Mouse (Mus musculus) liver, embryonic 11.5 days (tissue): ENCODE data around the gene Chrna5. TPM values are rescaled to one million over a fixed set of nuclear protein-coding genes. Genes with fewer than 3 reads are reported as not detected.

Source experiments
- ATAC-seq: fragments of 200-750 bp; cut with Nextera tagmentation; replicated peaks from 2 replicates; pipeline ENCODE4 v1.8.0; 2017; ENCODE audit warnings: moderate number of reproducible peaks, mild to moderate bottlenecking, moderate TSS enrichment, moderate library complexity; ENCODE audit not compliant: low FRiP score
- DNase-seq: peaks from one replicate; pipeline ENCODE4 v3.0.0-alpha.2; 2017; ENCODE audit warnings: low spot score
- H3K27ac ChIP-seq: fragments of 300-500 bp; sonication (generic); 2 replicates; pipeline ENCODE4 v1.5.1; 2014; ENCODE audit warnings: mild to moderate bottlenecking, low read depth, low read length, control low read depth
- H3K27me3 ChIP-seq: fragments of 300-500 bp; sonication (generic); replicated peaks from 2 replicates; pipeline ENCODE4 v1.6.1; 2014; ENCODE audit warnings: low read length, mixed read lengths; ENCODE audit not compliant: control insufficient read depth, insufficient read depth
- H3K36me3 ChIP-seq: fragments of 300-500 bp; sonication (generic); 2 replicates; pipeline ENCODE4 v1.6.1; 2014; ENCODE audit warnings: mild to moderate bottlenecking, low read length, moderate library complexity, mixed read lengths; ENCODE audit not compliant: control insufficient read depth, insufficient read depth
- H3K4me1 ChIP-seq: fragments of 300-500 bp; sonication (generic); replicated peaks from 2 replicates; pipeline ENCODE4 v1.6.1; 2014; ENCODE audit warnings: low read length, mixed read lengths; ENCODE audit not compliant: control insufficient read depth, insufficient read depth
- H3K4me2 ChIP-seq: fragments of 300-500 bp; sonication (generic); 2 replicates; pipeline ENCODE4 v1.6.1; 2014; ENCODE audit warnings: mild to moderate bottlenecking, control low read depth, moderate library complexity
- H3K4me3 ChIP-seq: fragments of 300-500 bp; sonication (generic); 2 replicates; pipeline ENCODE4 v1.5.1; 2014; ENCODE audit warnings: low read depth, low read length, control low read depth
- H3K9ac ChIP-seq: fragments of 300-500 bp; sonication (generic); 2 replicates; pipeline ENCODE4 v1.6.1; 2014; ENCODE audit warnings: low read depth, low read length, control low read depth
- H3K9me3 ChIP-seq: fragments of 300-500 bp; sonication (generic); 2 replicates; pipeline ENCODE4 v1.6.1; 2016; ENCODE audit warnings: low read length, inconsistent platforms, mixed read lengths; ENCODE audit not compliant: control insufficient read depth
- WGBS: fragments of 180-500 bp; shearing (Covaris S2); extraction: QIAGEN DNeasy Blood & Tissue Kit; methylation state at CpG from one replicate; pipeline ENCODE4 v1.1.7; 2014; 5-methylcytosine and 5-hydroxymethylcytosine counted together
- polyA plus RNA-seq: library from polyadenylated mRNA; unstranded; fragments of >200 nt; fragmentation: Nextera tagmentation; extraction: Ambion mirVana; gene quantifications from 2 replicates; pipeline ENCODE4 v1.2.1, GENCODE M21; 2014

Gene Chrna5
- polyA plus RNA-seq, 1 experiment from 2014 or later = not detected

- H3K27ac ChIP-seq = no peak overlapping the region
- no peak overlapping the region for H3K9ac ChIP-seq
- H3K36me3 ChIP-seq = no peaks in the 10 kb centered on the region
- no peaks in the 10 kb centered on the region for H3K4me1 ChIP-seq
- 0 out of 2 replicates have a peak, but pooled peaks cover 4% of the 10 kb centered on the region for H3K27me3 ChIP-seq
- H3K4me2 ChIP-seq = no peak overlapping the region
- ATAC-seq (no peak), DNase-seq (no peak)
- no peaks in the 10 kb centered on the region for H3K9me3 ChIP-seq
- no peak overlapping the region for H3K4me3 ChIP-seq
- 63% methylated on average over 4 of the region's 4 CpGs for WGBS
Observed at GRCm38 (mm10) chr9:55003609-55004008, 22.9 kb downstream of the Chrna5 start.

- no peaks in the 10 kb centered on the region for H3K9me3 ChIP-seq
- H3K36me3 ChIP-seq = no peaks in the 10 kb centered on the region
- H3K4me1 ChIP-seq = no peaks in the 10 kb centered on the region
- H3K9ac ChIP-seq = no peak overlapping the region
- ATAC-seq = no peak
- H3K4me3 ChIP-seq = no peak overlapping the region
- DNase-seq = no peak
- no peaks in the 10 kb centered on the region for H3K27me3 ChIP-seq
- 56% methylated on average over 2 of the region's 2 CpGs for WGBS
- H3K27ac ChIP-seq = no peak overlapping the region
- H3K4me2 ChIP-seq = no peak overlapping the region
Observed at GRCm38 (mm10) chr9:55009692-55010091, 29.0 kb downstream of the Chrna5 start.

- Histone ChIP-seq H3K9ac (no peak overlapping the region), H3K9me3 (no peaks in the 10 kb centered on the region), H3K36me3 (no peaks in the 10 kb centered on the region), H3K4me3 (no peak overlapping the region), H3K27ac (no peak overlapping the region), H3K4me2 (no peak overlapping the region), H3K4me1 (no peaks in the 10 kb centered on the region), H3K27me3 (no peaks in the 10 kb centered on the region)
- DNase-seq (no peak), ATAC-seq (no peak)
- 47% methylated on average over 6 of the region's 6 CpGs for WGBS
Observed at GRCm38 (mm10) chr9:55010588-55011350, 30.1 kb downstream of the Chrna5 start.

DNA sequence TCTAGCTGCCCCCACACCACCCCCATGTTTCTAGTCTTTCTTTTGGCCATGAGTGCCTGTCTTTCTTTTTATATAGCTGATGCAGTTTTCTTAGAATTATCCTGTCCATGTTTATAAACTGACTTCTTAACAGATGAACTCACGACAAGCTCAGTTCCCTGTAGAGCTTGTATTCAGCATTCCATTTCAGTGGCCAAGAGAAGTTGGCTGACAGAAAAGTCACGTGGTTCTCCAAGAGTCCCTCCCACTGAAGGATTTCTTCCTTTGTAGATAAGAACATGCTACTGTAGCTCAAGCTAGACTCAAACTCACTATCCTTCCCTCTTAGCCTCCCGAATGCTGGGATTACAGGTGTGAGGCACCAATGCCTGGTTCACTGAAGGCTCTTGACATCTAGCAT, 36.2 kb downstream of the Chrna5 start:
- no peak for ATAC-seq
- H3K36me3 ChIP-seq = no peaks in the 10 kb centered on the region
- H3K9me3 ChIP-seq = no peaks in the 10 kb centered on the region
- no peak overlapping the region for H3K27ac ChIP-seq
- no peak overlapping the region for H3K4me2 ChIP-seq
- no peak overlapping the region for H3K9ac ChIP-seq
- DNase-seq = no peak
- H3K4me3 ChIP-seq = no peak overlapping the region
- no peaks in the 10 kb centered on the region for H3K27me3 ChIP-seq
- 77% methylated on average over 3 of the region's 3 CpGs for WGBS
- no peaks in the 10 kb centered on the region for H3K4me1 ChIP-seq

- H3K27me3 ChIP-seq = peaks cover 39% of the 10 kb centered on the region
- H3K4me3 ChIP-seq = no peak overlapping the region
- DNase-seq (no peak), ATAC-seq (no peak)
- no peak overlapping the region for H3K4me2 ChIP-seq
- H3K27ac ChIP-seq = no peak overlapping the region
- no peaks in the 10 kb centered on the region for H3K9me3 ChIP-seq
- no peak overlapping the region for H3K9ac ChIP-seq
- WGBS = 80% methylated on average over 5 of the region's 5 CpGs
- no peaks in the 10 kb centered on the region for H3K36me3 ChIP-seq
- H3K4me1 ChIP-seq = peaks cover 3% of the 10 kb centered on the region; the same call in 1 of the 2 replicates
Observed at GRCm38 (mm10) chr9:55023326-55023725, 42.6 kb downstream of the Chrna5 start.

DNA sequence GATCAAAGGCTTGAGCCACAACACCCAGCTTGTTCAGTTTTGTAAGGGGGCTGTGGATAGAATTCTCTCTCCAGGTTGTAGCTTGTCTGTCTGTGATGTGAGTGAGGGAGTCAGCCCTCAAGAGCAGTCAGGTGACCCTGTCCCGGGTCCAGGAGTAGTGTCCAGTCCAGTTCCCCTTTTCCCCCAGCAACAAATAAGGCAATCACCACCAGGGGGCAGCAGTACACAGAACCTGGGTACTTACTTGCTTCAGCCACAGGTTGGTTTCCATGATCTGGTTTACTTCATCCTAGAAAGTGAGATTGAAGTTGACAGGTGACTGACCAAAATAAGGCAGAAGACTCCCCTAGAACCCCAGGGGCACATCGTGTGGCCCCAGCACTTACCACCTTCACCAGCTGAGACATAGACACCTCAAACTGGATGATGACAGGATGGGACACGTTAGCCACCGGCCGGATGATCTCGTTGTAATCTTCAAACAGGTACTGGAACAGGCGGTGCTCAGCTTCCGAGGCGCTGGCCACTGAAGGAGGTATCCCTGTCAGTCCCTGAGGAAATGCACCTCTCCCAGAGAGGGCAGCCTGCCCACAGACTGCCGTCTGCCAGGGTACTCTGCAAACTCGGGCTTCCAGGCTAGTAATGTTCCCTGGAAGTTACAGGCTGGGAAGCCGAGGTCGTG, 43.4 kb downstream of the Chrna5 start:
- Histone ChIP-seq H3K4me3 (no peak overlapping the region), H3K36me3 (no peaks in the 10 kb centered on the region), H3K4me2 (no peak overlapping the region), H3K4me1 (peaks cover 3% of the 10 kb centered on the region; the same call in 1 of the 2 replicates), H3K9ac (no peak overlapping the region), H3K27me3 (peaks cover 39% of the 10 kb centered on the region), H3K9me3 (no peaks in the 10 kb centered on the region), H3K27ac (no peak overlapping the region)
- ATAC-seq (no peak), DNase-seq (peak; percentile 72)
- WGBS = 32% methylated on average over 13 of the region's 13 CpGs

DNA sequence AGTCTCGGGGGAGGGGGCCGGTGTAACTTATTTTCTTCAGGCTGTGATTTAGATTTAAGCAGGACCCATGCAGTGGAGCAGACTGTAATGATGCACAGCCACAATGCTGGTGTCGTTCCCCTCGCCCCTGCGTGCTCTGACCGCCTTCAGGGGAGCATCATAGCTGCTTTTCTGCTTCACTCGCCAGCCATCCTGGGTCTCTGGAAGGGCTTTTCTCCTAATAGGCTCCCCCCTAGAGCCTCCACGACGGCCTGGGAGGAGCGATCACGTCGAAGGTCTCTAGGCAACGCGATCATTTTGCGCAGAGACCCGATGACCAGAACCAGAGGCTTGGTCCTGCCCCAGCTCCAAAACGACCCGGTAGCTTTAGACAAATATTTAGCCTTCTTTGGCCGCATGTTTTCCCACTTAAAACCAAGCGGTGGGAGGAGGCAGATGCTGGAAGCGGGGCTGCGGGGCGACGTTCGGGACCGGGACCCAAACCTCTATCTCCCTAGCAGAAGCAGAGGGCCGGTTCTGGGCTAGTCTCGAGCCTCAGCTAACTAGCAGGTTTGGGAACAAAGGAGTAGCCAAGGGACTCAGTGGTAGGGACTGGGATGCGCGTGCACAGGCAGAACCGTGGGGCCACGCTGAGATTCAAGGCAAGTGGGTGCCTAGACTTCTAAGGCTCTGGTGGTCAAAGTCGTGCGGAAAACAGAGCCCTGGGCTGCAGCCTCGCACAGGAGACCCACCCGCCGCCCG, 45.0 kb downstream of the Chrna5 start:
- Histone ChIP-seq H3K4me3 (no peak overlapping the region), H3K4me1 (peaks cover 3% of the 10 kb centered on the region; the same call in 1 of the 2 replicates), H3K4me2 (peak overlapping the region; percentile 52), H3K36me3 (no peaks in the 10 kb centered on the region), H3K27me3 (peaks cover 39% of the 10 kb centered on the region), H3K9me3 (no peaks in the 10 kb centered on the region), H3K9ac (no peak overlapping the region), H3K27ac (no peak overlapping the region)
- no peak for ATAC-seq
- 13% methylated on average over 38 of the region's 38 CpGs for WGBS
- no peak for DNase-seq

DNA sequence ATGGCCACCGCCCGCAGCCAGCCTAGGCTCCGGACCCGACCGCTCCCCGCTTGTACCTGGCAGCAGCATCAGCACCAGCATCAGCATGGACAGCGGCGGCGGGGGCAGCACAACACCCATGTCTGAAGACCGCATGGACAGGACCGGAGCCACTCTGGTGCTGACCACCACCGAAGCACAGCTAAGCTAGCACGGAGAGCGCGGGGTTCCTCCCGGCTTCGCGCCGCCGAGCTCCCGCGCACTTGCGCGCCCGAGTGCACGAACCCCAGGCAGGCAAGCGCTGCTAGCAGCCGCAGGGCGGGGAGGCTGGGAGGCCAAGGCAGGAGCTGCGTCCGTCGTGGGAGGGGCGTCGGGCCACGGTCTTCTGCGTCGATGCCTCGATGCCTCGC, 45.6 kb downstream of the Chrna5 start, which contains the start of gene Chrna3:
Gene Chrna3, minus strand, starts transcription at position 288 of the 389 bp plus-strand sequence.
- ATAC-seq (no peak), DNase-seq (peak; percentile 55)
- Histone ChIP-seq H3K9ac (no peak within 1 kb of the TSS), H3K27ac (no peak within 1 kb of the TSS), H3K4me2 (peak within 1 kb of the TSS; percentile 52), H3K27me3 (peaks cover 39% of the 10 kb centered on the region), H3K36me3 (no peaks in the 10 kb centered on the region), H3K4me3 (peak within 1 kb of the TSS; percentile 29; the same call in 1 of the 2 replicates), H3K9me3 (no peaks in the 10 kb centered on the region), H3K4me1 (peaks cover 3% of the 10 kb centered on the region; the same call in 1 of the 2 replicates)
- 4% methylated on average over 39 of the region's 39 CpGs for WGBS
